Mouse (Mus musculus) retina, embryonic 14.5 days (tissue): ENCODE measurements around the gene Xpo5.

ENCODE experiments used
- DNase-seq: peaks from one replicate; pipeline ENCODE4 v3.0.0-alpha.2; 2015; ENCODE audit warnings: low spot score

Gene Xpo5

GRCm38 (mm10) chr17:46284653-46285052 is 82.1 kb downstream of the Xpo5 start:
- peak; percentile 40 for DNase-seq

- DNase-seq: no peak
Measured at GRCm38 (mm10) chr17:46285407-46285806, 82.8 kb downstream of the Xpo5 start.

- DNase-seq: no peak
Measured at GRCm38 (mm10) chr17:46287678-46288095, 85.1 kb downstream of the Xpo5 start.
